Mouse (Mus musculus) spleen, adult 2 months (tissue): ENCODE measurements around the gene Jmjd6. TPM values are rescaled to one million over a fixed set of nuclear protein-coding genes. Genes with fewer than 3 reads are reported as not detected.

ENCODE experiments used
- DNase-seq, 2 experiments: peaks; one replicate each; pipeline versions ENCODE4 v3.0.0 to v3.0.0-alpha.2; 2012 to 2021; ENCODE audit warnings: low spot score in 2 of 2, low read depth in 1 of 2
- H3K27ac ChIP-seq: fragments of 200-500 bp; 2 replicates; pipeline ENCODE4 v1.5.1; 2012; ENCODE audit warnings: low read length, inconsistent platforms; ENCODE audit not compliant: insufficient read depth
- H3K27me3 ChIP-seq: fragments of 200-500 bp; 2 replicates; pipeline ENCODE4 v1.6.1; 2012; ENCODE audit warnings: mild to moderate bottlenecking, moderate library complexity, low read length, inconsistent platforms; ENCODE audit not compliant: control insufficient read depth, insufficient read depth
- H3K36me3 ChIP-seq: fragments of 200-500 bp; 2 replicates; pipeline ENCODE4 v1.6.1; 2012; ENCODE audit warnings: mild to moderate bottlenecking, low read length, inconsistent platforms; ENCODE audit not compliant: control insufficient read depth, insufficient read depth
- H3K4me1 ChIP-seq: fragments of 200-500 bp; 2 replicates; pipeline ENCODE4 v1.6.1; 2011; ENCODE audit warnings: inconsistent platforms; ENCODE audit not compliant: control insufficient read depth, insufficient read depth, insufficient read length
- H3K4me3 ChIP-seq: fragments of 200-500 bp; 2 replicates; pipeline ENCODE4 v1.5.1; 2011; ENCODE audit warnings: mild to moderate bottlenecking, inconsistent platforms; ENCODE audit not compliant: insufficient read depth, insufficient read length; ENCODE audit errors: extremely low read depth
- CTCF ChIP-seq: fragments of 200-500 bp; IDR thresholded peaks from 2 replicates; pipeline ENCODE4 v1.5.1; 2011; ENCODE audit warnings: mild to moderate bottlenecking, inconsistent platforms; ENCODE audit not compliant: insufficient read depth, insufficient read length, insufficient replicate concordance; ENCODE audit errors: extremely low read depth
- POLR2A ChIP-seq: fragments of 200-500 bp; IDR thresholded peaks from 2 replicates; pipeline ENCODE4 v1.6.1; 2011; ENCODE audit warnings: low read depth, low read length, inconsistent platforms
- WGBS: fragments of 180-500 bp; shearing (Covaris S2); methylation state at CpG from one replicate; pipeline ENCODE4 v1.1.7; 2018; 5-methylcytosine and 5-hydroxymethylcytosine counted together
- polyA plus RNA-seq: library from polyadenylated mRNA; depleted of rRNA; stranded (reverse); fragments of >200 nt; gene quantifications from 2 replicates; pipeline ENCODE4 v1.2.3, GENCODE M21; 2012

The Jmjd6 gene
- polyA plus RNA-seq, 1 experiment: 21.7 TPM

GRCm38 (mm10) chr11:116848086-116848876 is 5.0 kb upstream of the Jmjd6 start:
- 88% methylated on average over 5 of the region's 5 CpGs for WGBS
- DNase-seq: no peak
- Histone ChIP-seq H3K36me3 (peaks cover 20% of the 10 kb centered on the region), H3K4me3 (no peak overlapping the region), H3K27me3 (no peaks in the 10 kb centered on the region), H3K4me1 (no peaks in the 10 kb centered on the region; the same call in 1 of the 2 replicates), H3K27ac (no peak overlapping the region)
- TF ChIP-seq POLR2A (no peak), CTCF (no peak)

- Histone ChIP-seq H3K4me3 (no peak overlapping the region), H3K27ac (no peak overlapping the region), H3K36me3 (peaks cover 20% of the 10 kb centered on the region), H3K4me1 (no peaks in the 10 kb centered on the region; the same call in 1 of the 2 replicates), H3K27me3 (no peaks in the 10 kb centered on the region)
- 93% methylated on average over 3 of the region's 3 CpGs for WGBS
- DNase-seq: no peak
- TF ChIP-seq POLR2A (no peak), CTCF (no peak)
Observed at GRCm38 (mm10) chr11:116847187-116848085, 4.2 kb upstream of the Jmjd6 start.

GRCm38 (mm10) chr11:116846593-116847181 is 3.4 kb upstream of the Jmjd6 start:
- Histone ChIP-seq H3K36me3 (peaks cover 20% of the 10 kb centered on the region), H3K4me1 (no peaks in the 10 kb centered on the region; the same call in 1 of the 2 replicates), H3K4me3 (no peak overlapping the region), H3K27ac (no peak overlapping the region), H3K27me3 (no peaks in the 10 kb centered on the region)
- 73% methylated on average over 4 of the region's 4 CpGs for WGBS
- DNase-seq: no peak
- TF ChIP-seq POLR2A (no peak), CTCF (no peak)

GRCm38 (mm10) chr11:116842531-116843260 is 553 bp downstream of the Jmjd6 start:
- TF ChIP-seq POLR2A (peak; percentile 5; the same call in 1 of the 2 replicates), CTCF (no peak)
- H3K36me3 ChIP-seq: peaks cover 34% of the 10 kb centered on the region

GRCm38 (mm10) chr11:116840748-116841147 is 2.5 kb downstream of the Jmjd6 start:
- TF ChIP-seq CTCF: no peak
- TF ChIP-seq POLR2A: no peak
- Histone ChIP-seq H3K27ac (no peak overlapping the region), H3K36me3 (peaks cover 47% of the 10 kb centered on the region), H3K4me3 (no peak overlapping the region), H3K4me1 (peaks cover 6% of the 10 kb centered on the region), H3K27me3 (no peaks in the 10 kb centered on the region)
- 87% methylated on average over 4 of the region's 4 CpGs for WGBS
- DNase-seq: no peak

More at GRCm38 (mm10) chr11:116842531-116843260, 553 bp downstream of the Jmjd6 start:
- WGBS: under 1% methylated on average over 73 of the region's 73 CpGs
- peak overlapping the region; percentile 80 for H3K4me3 ChIP-seq
- H3K27me3 ChIP-seq: no peaks in the 10 kb centered on the region
- H3K27ac ChIP-seq: peak overlapping the region; percentile 98
- H3K4me1 ChIP-seq: peaks cover 6% of the 10 kb centered on the region
- peak; percentile 49 to 67 for DNase-seq

GRCm38 (mm10) chr11:116839601-116840000 is 3.6 kb downstream of the Jmjd6 start:
- no peak overlapping the region for H3K4me3 ChIP-seq
- TF ChIP-seq CTCF (no peak), POLR2A (no peak)
- H3K27ac ChIP-seq: no peak overlapping the region
- H3K4me1 ChIP-seq: peaks cover 6% of the 10 kb centered on the region
- no peaks in the 10 kb centered on the region for H3K27me3 ChIP-seq
- DNase-seq: no peak
- 91% methylated on average over 7 of the region's 7 CpGs for WGBS
- H3K36me3 ChIP-seq: peaks cover 53% of the 10 kb centered on the region
